Mouse (Mus musculus) MEL (cell line): ENCODE data around the gene Sh3glb1. TPM values are rescaled to one million over a fixed set of nuclear protein-coding genes. Genes with fewer than 3 reads are reported as not detected.

ENCODE experiments used
- DNase-seq: peaks from one replicate; pipeline ENCODE4 v3.0.0; 2011; ENCODE audit warnings: low read depth, low spot score
- H3K27ac ChIP-seq: 2 replicates; pipeline ENCODE4 v1.5.1; 2012; ENCODE audit warnings: low read depth, mild to moderate bottlenecking, control low read depth, low read length, moderate library complexity; ENCODE audit not compliant: control insufficient read depth
- H3K27me3 ChIP-seq, 2 experiments: fragments of 150-350 bp in 1 of 2; sonication (generic) in 1 of 2; 2 replicates each; pipeline ENCODE4 v1.6.1; 2012; ENCODE audit warnings: low read length in 2 of 2, mild to moderate bottlenecking in 2 of 2, improper control_type of control experiment in 1 of 2, moderate library complexity in 1 of 2; ENCODE audit not compliant: insufficient read depth in 2 of 2, control insufficient read depth in 1 of 2
- H3K36me3 ChIP-seq, 2 experiments: 2 replicates each; pipeline ENCODE4 v1.6.1; 2012 to 2014; ENCODE audit warnings: low read length in 2 of 2, improper control_type of control experiment in 1 of 2, inconsistent platforms in 1 of 2, mild to moderate bottlenecking in 1 of 2; ENCODE audit not compliant: insufficient read depth in 2 of 2, control insufficient read depth in 1 of 2
- H3K4me1 ChIP-seq, 2 experiments: fragments of 150-350 bp in 1 of 2; sonication (generic) in 1 of 2; 2 replicates each; pipeline ENCODE4 v1.6.1; 2012; ENCODE audit warnings: low read length in 2 of 2, improper control_type of control experiment in 1 of 2, mild to moderate bottlenecking in 1 of 2; ENCODE audit not compliant: insufficient read depth in 2 of 2, control insufficient read depth in 1 of 2
- H3K4me3 ChIP-seq, 2 experiments: fragments of 150-350 bp in 1 of 2; sonication (generic) in 1 of 2; 2 replicates each; pipeline ENCODE4 v1.5.1; 2012; ENCODE audit warnings: low read depth in 2 of 2, low read length in 2 of 2, mild to moderate bottlenecking in 2 of 2, moderate library complexity in 2 of 2, control low read depth in 1 of 2, improper control_type of control experiment in 1 of 2; ENCODE audit not compliant: control insufficient read depth in 1 of 2, insufficient read depth in 1 of 2
- H3K79me2 ChIP-seq: 2 replicates; pipeline ENCODE4 v1.6.1; 2012; ENCODE audit warnings: mild to moderate bottlenecking, low read length, moderate library complexity; ENCODE audit not compliant: control insufficient read depth, poor library complexity, insufficient read depth
- H3K9ac ChIP-seq: 2 replicates; pipeline ENCODE4 v1.6.1; 2012; ENCODE audit warnings: low read depth, mild to moderate bottlenecking, control low read depth, low read length, moderate library complexity; ENCODE audit not compliant: control insufficient read depth, poor library complexity, severe bottlenecking
- H3K9me3 ChIP-seq: fragments of 150-350 bp; sonication (generic); replicated peaks from 2 replicates; pipeline ENCODE4 v1.6.1; 2012; ENCODE audit warnings: mild to moderate bottlenecking, low read length, improper control_type of control experiment, moderate library complexity; ENCODE audit not compliant: insufficient read depth
- CHD2 ChIP-seq: IDR thresholded peaks from 2 replicates; pipeline ENCODE4 v1.6.1; 2011; ENCODE audit warnings: low read length, improper control_type of control experiment
- ELF1 ChIP-seq: IDR thresholded peaks from 2 replicates; pipeline ENCODE4 v1.6.1; 2014; ENCODE audit warnings: low read depth, mild to moderate bottlenecking, inconsistent platforms, low read length, improper control_type of control experiment, moderate library complexity
- EP300 ChIP-seq, 2 experiments: IDR thresholded peaks; 2 replicates each; pipeline ENCODE4 v1.6.1; 2011; ENCODE audit warnings: improper control_type of control experiment in 2 of 2, low read length in 2 of 2, low read depth in 1 of 2, mild to moderate bottlenecking in 1 of 2
- MAX ChIP-seq: IDR thresholded peaks from 2 replicates; pipeline ENCODE4 v1.6.1; 2011; ENCODE audit warnings: low read length, improper control_type of control experiment
- MAZ ChIP-seq: IDR thresholded peaks from 2 replicates; pipeline ENCODE4 v1.6.1; 2012; ENCODE audit warnings: low read depth, mild to moderate bottlenecking, inconsistent platforms, low read length, improper control_type of control experiment
- MYB ChIP-seq: IDR thresholded peaks from 2 replicates; pipeline ENCODE4 v1.6.1; 2011; ENCODE audit warnings: mild to moderate bottlenecking, low read depth, low read length, improper control_type of control experiment
- MYC ChIP-seq: IDR thresholded peaks from 2 replicates; pipeline ENCODE4 v1.6.1; 2011; ENCODE audit warnings: low read depth, mild to moderate bottlenecking, low read length, improper control_type of control experiment, moderate library complexity
- NELFE ChIP-seq: IDR thresholded peaks from 2 replicates; pipeline ENCODE4 v1.6.1; 2011; ENCODE audit warnings: low read depth, low read length, improper control_type of control experiment
- POLR2A ChIP-seq, 2 experiments: IDR thresholded peaks; 2 replicates each; pipeline ENCODE4 v1.6.1; 2011 to 2012; ENCODE audit warnings: low read length in 2 of 2, mild to moderate bottlenecking in 2 of 2, control low read depth in 1 of 2, improper control_type of control experiment in 1 of 2, low read depth in 1 of 2, moderate library complexity in 1 of 2; ENCODE audit not compliant: control insufficient read depth in 1 of 2, insufficient read depth in 1 of 2, poor library complexity in 1 of 2
- SIN3A ChIP-seq: IDR thresholded peaks from 2 replicates; pipeline ENCODE4 v1.6.1; 2012; ENCODE audit warnings: low read length, improper control_type of control experiment, inconsistent platforms
- TBP ChIP-seq: IDR thresholded peaks from 2 replicates; pipeline ENCODE4 v1.8.0; 2011; ENCODE audit warnings: low read depth, low read length, improper control_type of control experiment
- TCF12 ChIP-seq: IDR thresholded peaks from 2 replicates; pipeline ENCODE4 v1.6.1; 2014; ENCODE audit warnings: low read depth, mild to moderate bottlenecking, inconsistent platforms, low read length, improper control_type of control experiment, moderate library complexity
- UBTF ChIP-seq: IDR thresholded peaks from 2 replicates; pipeline ENCODE4 v1.6.1; 2012; ENCODE audit warnings: low read depth, mild to moderate bottlenecking, inconsistent platforms, low read length, improper control_type of control experiment, moderate library complexity, borderline replicate concordance; ENCODE audit not compliant: insufficient read depth
- USF1 ChIP-seq: IDR thresholded peaks from 2 replicates; pipeline ENCODE4 v1.6.1; 2014; ENCODE audit warnings: low read depth, mild to moderate bottlenecking, inconsistent platforms, low read length, improper control_type of control experiment, moderate library complexity
- ZC3H11A ChIP-seq: IDR thresholded peaks from 2 replicates; pipeline ENCODE4 v1.6.1; 2012; ENCODE audit warnings: low read depth, mild to moderate bottlenecking, inconsistent platforms, low read length, improper control_type of control experiment
- ZKSCAN1 ChIP-seq: IDR thresholded peaks from 2 replicates; pipeline ENCODE4 v1.6.1; 2012; ENCODE audit warnings: low read depth, mild to moderate bottlenecking, inconsistent platforms, low read length, improper control_type of control experiment, moderate library complexity
- ZNF384 ChIP-seq: IDR thresholded peaks from 2 replicates; pipeline ENCODE4 v1.6.1; 2012; ENCODE audit warnings: low read depth, mild to moderate bottlenecking, inconsistent platforms, low read length, improper control_type of control experiment
- polyA plus RNA-seq, 2 experiments: library from polyadenylated mRNA; stranded (reverse) in 1 of 2; unstranded in 1 of 2; fragments of >175 nt in 1 of 2; fragments of >200 nt in 1 of 2; gene quantifications; 2 replicates each; pipeline versions ENCODE4 v1.2.1 to v1.2.4; 2012; ENCODE audit warnings: low replicate concordance in 2 of 2, low read depth in 1 of 2; ENCODE audit not compliant: insufficient read length in 2 of 2, insufficient read depth in 1 of 2, missing spikeins in 1 of 2
- total RNA-seq: library from RNA; depleted of rRNA; stranded (reverse); fragments of 300-350 nt; gene quantifications from 2 replicates; pipeline ENCODE4 v1.2.3, GENCODE M21; 2012

The Sh3glb1 gene
- total and polyA plus RNA-seq, 3 experiments, result 33.9 to 89.2 (median 61.9) TPM

GRCm38 (mm10) chr3:144688284-144688683, 31.9 kb downstream of the Sh3glb1 start:
- H3K36me3 ChIP-seq, result peaks cover 9 to 11% of the 10 kb centered on the region in 2 experiments
- no peaks in the 10 kb centered on the region for H3K9me3 ChIP-seq
- no peak for DNase-seq
- H3K4me3 ChIP-seq, result no peak overlapping the region
- no peak for TF ChIP-seq UBTF
- no peak for TF ChIP-seq USF1
- TF ChIP-seq TCF12, result no peak
- TF ChIP-seq ZNF384, result no peak
- TF ChIP-seq ZKSCAN1, result no peak
- TF ChIP-seq MAZ, result no peak
- no peak for TF ChIP-seq CHD2
- H3K27ac ChIP-seq, result no peak overlapping the region
- H3K4me1 ChIP-seq, result peaks cover 4 to 5% of the 10 kb centered on the region in 2 experiments
- H3K27me3 ChIP-seq, result no peaks in the 10 kb centered on the region
- no peak overlapping the region for H3K9ac ChIP-seq
- no peaks in the 10 kb centered on the region for H3K79me2 ChIP-seq

DNA sequence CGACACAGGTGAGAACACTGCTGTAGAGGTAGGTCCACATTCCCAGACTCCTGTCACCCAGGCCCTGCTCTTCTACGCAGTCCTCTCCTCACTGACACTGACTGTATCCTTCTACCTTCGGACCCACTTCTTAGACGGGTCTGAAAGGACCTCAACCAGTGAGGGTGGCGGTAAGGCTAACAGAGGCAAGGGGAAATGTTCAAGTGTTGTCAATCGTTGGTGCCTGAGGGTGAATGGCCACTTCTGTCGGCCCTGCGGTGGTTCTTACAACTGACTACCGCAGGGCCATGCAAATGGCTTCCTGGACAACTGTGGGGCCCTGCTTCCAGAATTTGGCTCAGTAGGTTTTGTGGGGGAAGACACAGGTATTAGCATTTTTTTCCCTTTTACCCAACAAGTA, 32.5 kb downstream of the Sh3glb1 start:
- peaks cover 9 to 16% of the 10 kb centered on the region in 2 experiments for H3K36me3 ChIP-seq
- no peak overlapping the region for H3K27ac ChIP-seq
- no peak for TF ChIP-seq NELFE
- no peak for TF ChIP-seq TBP
- no peaks in the 10 kb centered on the region for H3K27me3 ChIP-seq
- no peak overlapping the region for H3K4me3 ChIP-seq
- no peaks in the 10 kb centered on the region for H3K79me2 ChIP-seq
- H3K4me1 ChIP-seq, result peaks cover 9 to 10% of the 10 kb centered on the region in 2 experiments
- no peak overlapping the region for H3K9ac ChIP-seq
- H3K9me3 ChIP-seq, result no peaks in the 10 kb centered on the region
- no peak for DNase-seq

GRCm38 (mm10) chr3:144686146-144686545, 34.0 kb downstream of the Sh3glb1 start:
- Histone ChIP-seq H3K9me3 (no peaks in the 10 kb centered on the region), H3K27ac (no peak overlapping the region), H3K79me2 (no peaks in the 10 kb centered on the region), H3K36me3 (peaks cover 6 to 16% of the 10 kb centered on the region in 2 experiments), H3K4me3 (no peak overlapping the region), H3K27me3 (no peaks in the 10 kb centered on the region), H3K9ac (no peak overlapping the region)
- DNase-seq, result no peak
- no peak for TF ChIP-seq ZNF384
- TF ChIP-seq ELF1, result no peak
- no peak for TF ChIP-seq MYB
- no peak for TF ChIP-seq MYC
- TF ChIP-seq ZC3H11A, result no peak
- no peak for TF ChIP-seq USF1
- TF ChIP-seq EP300 (IDR thresholded peaks at IDR 0.05; ENCODE audit: low read depth in 1 of 2, low read length in 2 of 2), result no peak
- no peak for TF ChIP-seq NELFE
- no peak for TF ChIP-seq MAX
- no peak for TF ChIP-seq ZKSCAN1
- no peak for TF ChIP-seq SIN3A
- TF ChIP-seq POLR2A (IDR thresholded peaks at IDR 0.05; ENCODE audit: control insufficient read depth in 1 of 2, insufficient read depth in 1 of 2, low read depth in 1 of 2, low read length in 2 of 2, poor library complexity in 1 of 2), result no peak
- TF ChIP-seq, all 39 proteins: peak for 0
- peaks cover 9 to 10% of the 10 kb centered on the region in 2 experiments for H3K4me1 ChIP-seq
